Mouse (Mus musculus) left cerebral cortex, adult 8-10 months (tissue): ENCODE results near the gene Arl13b. TPM values are rescaled to one million over a fixed set of nuclear protein-coding genes. Genes with fewer than 3 reads are reported as not detected.
A peak's percentile ranks its signal among the peaks of the same experiment; 100 is the strongest.

Experiments used
- DNase-seq, 2 experiments: peaks; one replicate each; pipeline ENCODE4 v3.0.0; 2022; ENCODE audit warnings: low spot score in 2 of 2
- total RNA-seq, 4 experiments: library from RNA; stranded (reverse); gene quantifications; 2 replicates each; pipeline ENCODE4 v1.2.4; 2022

The Arl13b gene
- 10 to 100 TPM in 3 of 4 experiments, 1 to 10 TPM in 1; 9.3 to 12.4 (median 11.1) TPM for total RNA-seq

DNA sequence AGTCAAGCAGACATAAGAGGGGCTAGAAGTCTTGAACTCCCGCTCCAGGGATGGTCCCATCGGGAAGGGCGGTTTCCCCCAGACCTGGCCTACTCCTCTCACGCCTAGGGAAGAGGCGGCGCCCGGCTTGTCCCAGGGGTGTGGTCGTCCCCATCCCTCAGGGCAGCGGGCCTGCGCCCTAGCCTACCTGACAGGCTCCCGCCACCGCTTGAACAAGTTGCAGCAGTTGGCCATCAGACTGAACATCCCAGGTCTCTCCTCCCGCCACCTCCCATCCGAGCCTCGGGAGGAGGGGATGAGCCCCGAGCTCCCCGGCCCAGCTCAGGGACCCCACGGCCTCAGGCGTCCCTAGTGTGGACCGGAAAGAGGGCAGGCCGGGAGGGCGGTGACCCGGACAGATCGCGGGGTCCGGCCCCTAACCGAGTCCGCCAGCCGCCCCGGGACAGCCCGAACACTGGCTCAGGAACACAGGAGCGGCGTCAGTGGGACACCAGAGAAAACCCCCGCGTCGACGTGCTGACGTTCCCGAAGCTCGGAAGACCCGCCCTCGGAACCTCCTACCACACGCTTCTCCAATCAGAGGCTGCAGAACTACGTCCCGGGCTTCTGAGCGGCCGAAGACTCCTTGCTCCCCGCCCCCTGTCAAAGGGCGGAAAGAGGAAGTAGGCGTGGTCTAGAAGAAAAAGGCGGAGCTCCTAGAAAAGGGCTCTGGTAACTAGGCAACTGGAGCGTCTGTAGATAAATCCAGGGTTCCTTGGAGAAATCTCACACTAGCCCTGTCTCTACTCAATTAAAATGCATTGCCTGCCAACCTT, at the start of gene Arl13b:
TSS of gene Arl13b (minus strand) at position 543 of the 815 bp plus-strand sequence.
- DNase-seq: peak; percentile 68 to 97

DNA sequence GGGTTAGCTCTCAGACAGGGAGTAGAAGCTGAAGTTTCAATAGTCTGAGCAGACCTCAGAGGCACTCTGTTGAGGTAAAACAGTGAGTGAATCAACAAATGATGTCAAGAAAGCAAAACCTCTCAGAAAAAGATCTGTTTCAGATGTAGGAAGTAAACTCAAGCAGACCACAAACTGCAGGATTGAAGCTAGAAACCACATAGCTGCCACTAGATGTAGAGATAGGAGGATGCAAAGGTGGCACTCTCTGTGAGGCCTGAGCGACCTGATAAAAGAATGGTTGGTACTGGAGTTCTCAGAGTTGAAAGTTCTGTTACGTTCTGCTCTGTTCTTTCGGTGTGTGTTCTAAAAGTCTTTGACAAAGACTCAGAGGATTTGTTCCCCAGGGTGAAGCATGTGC, 49.0 kb upstream of the Arl13b start:
- DNase-seq: no peak

DNA sequence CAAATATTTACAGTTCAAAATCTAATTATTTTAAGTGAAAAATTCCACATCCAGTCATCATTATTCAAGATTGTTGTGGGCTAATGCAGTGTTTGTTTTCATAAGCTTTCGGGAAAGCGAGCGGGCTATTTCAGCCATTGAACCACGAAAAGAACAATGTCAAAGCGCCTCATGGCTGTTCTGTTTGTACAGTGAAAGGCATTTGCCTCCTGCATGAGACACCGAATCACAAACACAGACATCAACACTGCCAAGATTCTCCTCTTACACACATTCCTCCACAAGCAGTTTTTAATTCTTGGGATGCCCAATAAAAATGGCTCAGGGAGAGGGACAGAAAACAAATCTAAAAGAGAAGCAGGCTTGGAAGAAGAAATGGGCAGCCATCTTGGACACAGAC, 27.2 kb upstream of the Arl13b start:
- DNase-seq: no peak

DNA sequence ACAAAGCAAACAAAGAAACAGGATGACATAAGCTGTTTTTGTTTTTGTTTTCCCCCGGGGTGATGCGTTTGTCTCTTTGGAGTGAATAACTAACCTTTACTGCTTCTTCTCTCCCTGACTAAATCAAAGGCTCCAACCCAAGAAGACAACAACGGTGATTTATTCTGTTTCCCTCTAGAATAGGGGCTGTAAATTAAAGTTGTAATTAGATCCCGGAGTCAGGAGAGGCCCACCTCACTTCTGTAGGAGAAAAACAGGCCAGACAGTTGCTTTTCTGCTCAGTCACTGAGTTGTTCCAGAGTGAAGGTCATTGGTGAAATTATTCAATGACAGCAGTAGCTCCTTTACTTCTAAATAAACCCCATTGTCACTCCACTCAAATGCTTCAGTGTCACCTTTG, 26.3 kb upstream of the Arl13b start:
- no peak for DNase-seq

DNA sequence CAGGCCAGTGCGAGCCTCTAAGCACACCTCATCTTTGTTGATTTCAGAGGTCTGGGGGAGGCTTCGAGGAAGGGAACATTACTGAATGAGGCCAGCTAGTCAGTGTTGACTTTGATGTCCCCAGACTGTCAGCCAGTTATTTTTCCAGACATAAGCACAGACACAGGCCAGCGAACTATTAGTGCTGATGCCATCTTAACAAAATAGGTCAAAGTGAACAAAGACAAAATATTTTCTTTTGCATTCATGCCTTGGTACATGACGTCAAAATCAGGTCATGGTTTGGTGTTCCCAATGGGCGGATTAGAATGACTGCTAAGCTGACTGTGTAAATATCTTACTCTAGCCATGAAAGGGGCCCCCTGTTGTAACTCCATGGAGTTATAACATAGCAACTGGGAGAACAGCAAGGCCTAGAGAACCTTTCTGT, 25.9 kb upstream of the Arl13b start:
- no peak for DNase-seq

DNA sequence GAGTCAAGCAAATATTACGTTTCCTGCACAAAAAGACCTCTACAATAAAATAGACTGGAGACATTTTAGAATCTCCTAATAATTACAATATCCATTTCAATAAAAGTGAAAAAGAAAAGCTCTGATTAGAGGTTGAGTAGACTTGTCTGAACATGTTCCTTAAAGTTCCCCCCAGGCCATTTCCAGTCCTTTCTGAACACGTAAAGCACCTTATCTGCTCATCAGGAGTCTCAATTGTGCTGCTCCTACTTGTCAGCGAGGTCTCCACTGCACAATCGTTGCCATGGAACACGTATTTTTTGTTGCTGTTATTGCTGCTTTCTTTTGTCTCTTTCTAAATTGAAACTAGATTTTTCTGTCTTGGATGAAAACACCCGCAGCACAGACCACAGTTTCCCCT, 14.6 kb upstream of the Arl13b start:
- no peak for DNase-seq

DNA sequence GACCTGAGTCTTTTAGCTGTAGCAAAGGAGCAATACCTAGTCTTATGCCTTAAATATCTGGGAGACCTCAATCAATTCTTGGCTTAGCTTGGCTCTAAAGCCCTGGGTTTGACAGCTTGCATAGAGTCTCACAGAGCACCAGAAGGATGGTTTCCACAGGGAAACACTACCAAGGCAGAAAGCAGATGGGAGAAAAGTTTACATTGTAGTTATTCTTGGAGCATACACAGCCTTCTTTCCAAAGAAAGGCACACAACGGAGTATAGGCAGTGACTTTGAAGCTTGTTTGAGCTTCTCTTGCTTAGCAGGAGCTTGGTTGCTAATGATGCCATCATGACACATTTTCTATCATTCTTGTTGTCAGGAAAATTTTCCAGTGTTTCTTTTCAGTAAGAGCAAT, 13.3 kb upstream of the Arl13b start:
- no peak for DNase-seq

DNA sequence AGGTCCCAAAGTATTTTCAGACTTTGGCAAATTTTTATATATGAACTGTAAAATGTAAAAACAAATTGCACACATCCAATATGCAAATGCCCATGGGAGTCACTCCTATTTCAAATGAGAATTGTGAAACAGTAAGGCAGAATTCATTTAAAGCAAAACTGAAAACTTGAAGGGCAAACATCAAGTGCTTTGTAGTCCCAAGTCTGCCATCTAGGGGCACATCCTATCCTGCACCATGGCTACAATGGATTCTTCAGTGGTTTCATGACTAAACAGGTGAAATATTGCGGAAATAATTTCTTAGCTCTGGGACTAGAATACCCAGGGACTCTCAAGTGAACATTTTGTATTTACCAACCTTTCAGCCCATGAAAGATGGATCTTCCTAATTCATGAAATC, 11.2 kb upstream of the Arl13b start:
- DNase-seq: no peak

DNA sequence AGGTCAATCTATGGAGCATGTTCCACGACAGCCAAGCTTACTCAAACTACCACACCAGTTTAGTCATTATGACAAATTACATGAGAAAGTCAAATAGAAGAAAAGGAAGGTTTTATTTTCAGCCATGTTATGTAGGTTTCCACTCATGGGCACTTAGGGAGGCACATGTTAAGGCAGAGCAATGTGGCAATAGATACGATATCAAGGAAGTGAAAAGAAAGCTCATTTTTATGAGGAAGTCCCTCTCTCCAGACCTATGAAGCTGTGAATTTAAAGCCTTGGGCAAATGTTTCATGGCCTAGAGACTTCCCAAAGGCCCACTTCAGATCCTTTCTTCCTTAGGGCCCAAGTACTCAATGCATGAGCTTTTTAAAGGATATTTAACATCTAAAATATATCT, 10.7 kb upstream of the Arl13b start:
- no peak for DNase-seq

DNA sequence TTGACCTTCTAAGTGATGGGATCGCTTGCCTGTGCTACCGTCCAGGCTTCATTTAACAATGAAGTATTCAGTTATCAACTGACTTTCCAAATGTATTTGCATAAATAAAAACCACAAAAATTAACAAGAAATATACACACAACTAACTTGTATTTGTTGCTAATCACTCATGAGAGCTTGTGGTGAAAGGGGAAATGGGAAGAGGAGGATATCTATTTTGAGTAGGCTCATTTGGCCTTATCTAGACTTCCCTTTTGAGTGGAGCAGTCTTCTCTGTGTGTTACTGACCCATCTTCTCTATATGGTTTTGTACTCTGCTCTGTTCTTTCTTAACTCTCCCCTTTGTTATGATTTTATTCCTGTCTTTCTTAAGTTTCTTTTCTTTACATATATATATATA, 9.4 kb upstream of the Arl13b start:
- no peak for DNase-seq

DNA sequence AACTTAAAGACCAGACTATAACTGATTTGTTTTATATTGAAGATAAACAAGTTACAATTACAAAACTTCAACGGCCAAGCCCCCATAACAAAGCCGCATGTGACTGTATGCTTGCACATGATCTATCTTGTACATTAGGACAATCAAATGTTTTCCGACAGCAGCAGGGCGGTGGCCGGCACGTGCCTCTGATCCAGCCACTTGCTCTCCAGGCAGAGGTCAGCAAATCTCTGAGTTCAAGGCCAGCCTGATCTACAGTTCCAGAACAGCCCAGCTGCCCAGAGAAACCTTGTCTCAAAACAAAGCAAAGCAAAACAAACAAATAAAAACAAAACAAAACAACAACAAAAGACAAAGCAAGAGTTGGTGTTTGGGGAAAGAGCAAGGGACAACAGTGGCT, 8.5 kb upstream of the Arl13b start:
- DNase-seq: no peak

DNA sequence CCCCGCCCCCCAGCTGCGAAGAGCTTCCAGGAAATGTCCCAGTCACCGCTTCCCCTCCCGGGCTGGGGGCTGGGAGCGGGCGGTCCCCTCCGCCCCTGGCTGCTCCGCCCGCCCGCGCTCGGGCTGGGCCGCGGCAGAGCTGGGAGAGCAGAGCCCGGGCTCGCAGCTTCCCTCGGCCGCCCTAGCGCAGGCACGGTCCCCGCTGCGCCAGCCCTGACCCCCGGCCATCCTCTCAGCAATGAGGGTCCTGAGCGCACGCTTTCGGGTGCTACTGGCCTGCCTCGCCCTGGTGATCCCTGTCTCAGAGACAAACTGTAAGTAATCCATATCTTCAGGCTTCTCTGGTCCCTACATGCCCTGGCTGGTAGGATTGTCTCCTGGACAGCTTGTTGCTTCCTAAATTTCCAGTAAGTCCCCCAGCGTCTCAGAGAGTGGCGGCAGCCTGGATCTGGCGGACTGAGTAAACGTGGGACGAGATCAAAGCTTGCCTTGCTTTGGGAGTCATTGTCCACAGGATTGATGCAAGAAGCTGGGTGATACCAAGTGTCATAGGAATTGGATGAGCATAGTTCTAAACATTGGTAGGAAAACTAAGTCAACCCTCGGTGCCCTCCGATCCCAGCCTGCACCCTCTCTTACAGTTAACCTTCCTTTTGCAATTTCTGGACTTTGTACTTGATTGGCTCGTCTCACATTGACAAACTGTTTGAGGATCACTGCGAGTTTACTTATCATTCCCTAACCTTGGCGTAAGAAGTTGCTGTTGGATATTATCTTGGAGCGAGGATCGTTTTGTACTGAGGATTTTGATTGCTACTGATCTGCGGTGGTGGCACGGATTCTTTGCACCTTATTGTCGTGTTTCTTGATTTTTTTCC, 7.6 kb upstream of the Arl13b start, which contains the start of gene Pros1:
TSS of gene Pros1 (plus strand) at position 117 of the 878 bp plus-strand sequence.
- DNase-seq: peak in 1 of 2 experiments; percentile 9

DNA sequence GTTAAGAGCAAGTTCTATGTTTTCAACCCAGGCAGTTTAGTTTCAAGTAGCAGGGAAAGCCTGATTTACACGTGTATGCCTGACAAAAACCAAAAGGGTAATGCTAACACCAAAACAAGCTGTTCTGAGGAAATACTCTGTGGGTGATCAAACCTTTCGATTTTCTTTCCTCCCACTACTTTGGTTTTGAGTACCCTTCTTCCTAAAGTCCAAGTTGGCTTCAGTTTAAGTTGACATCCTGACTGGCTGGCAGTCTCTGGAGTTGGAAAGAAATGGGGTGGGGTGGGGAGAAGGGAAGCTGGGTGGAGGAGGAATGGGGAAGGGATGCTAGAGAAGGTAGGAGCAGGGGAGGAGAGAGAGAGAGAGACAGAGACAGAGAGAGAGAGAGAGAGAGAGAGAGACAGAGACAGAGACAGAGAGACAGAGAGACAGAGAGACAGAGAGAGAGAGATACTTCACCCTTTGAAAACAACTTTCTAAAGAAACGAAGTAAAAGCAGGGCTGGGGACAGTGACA, 6.8 kb upstream of the Arl13b start:
- no peak for DNase-seq

DNA sequence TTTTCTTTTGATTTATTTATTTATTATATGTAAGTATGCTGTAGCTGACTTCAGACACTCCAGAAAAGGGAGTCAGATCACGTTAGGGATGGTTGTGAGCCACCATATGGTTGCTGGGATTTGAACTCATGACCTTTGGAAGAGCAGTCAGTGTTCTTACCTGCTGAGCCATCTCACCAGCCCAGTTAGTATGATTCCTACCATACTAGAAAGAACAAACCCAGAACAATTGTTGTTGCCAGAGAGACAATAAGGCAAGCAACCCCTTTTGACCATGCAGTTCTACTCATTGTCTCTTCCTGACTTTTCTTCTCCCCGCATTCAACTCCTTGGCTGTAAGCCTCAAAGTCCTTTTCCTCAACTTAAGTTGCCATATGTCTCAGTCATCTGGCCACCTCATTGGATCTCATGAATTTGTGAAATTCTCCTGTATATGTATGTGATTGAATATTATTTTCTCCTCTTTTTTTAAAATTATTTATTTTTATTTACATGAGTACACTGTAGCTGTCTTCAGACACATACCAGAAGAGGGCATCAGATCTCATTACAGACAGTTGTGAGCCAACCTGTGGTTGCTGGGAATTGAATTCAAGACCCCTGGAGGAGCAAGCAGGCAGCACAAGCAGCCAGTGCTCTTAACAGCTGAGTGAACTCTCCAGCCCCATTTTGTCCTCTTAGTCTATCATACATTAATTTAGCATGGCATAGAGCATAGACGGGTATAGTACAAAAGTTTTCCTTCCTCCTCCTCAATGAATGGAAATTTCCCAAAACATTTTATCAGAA, 5.8 kb upstream of the Arl13b start:
- DNase-seq: no peak

DNA sequence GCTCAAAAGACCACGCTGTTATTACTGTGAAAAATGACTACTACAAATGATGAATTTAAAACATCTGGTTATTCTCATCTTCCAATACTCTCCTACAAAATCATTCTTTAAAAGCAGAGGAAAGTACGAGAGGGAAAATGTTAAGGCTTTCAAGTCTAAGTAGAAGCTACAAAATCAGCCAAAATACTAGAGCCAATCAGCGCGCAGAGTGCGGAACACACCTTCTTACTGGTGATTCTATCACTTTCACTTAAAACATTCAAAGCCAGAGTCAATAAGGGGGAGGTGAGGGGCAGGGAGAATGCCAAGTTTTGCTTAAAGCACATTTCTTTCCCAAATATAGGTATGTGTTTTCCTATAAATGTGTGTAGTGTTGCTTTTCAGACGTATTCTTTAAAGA, 1.5 kb downstream of the Arl13b start:
- DNase-seq: no peak

DNA sequence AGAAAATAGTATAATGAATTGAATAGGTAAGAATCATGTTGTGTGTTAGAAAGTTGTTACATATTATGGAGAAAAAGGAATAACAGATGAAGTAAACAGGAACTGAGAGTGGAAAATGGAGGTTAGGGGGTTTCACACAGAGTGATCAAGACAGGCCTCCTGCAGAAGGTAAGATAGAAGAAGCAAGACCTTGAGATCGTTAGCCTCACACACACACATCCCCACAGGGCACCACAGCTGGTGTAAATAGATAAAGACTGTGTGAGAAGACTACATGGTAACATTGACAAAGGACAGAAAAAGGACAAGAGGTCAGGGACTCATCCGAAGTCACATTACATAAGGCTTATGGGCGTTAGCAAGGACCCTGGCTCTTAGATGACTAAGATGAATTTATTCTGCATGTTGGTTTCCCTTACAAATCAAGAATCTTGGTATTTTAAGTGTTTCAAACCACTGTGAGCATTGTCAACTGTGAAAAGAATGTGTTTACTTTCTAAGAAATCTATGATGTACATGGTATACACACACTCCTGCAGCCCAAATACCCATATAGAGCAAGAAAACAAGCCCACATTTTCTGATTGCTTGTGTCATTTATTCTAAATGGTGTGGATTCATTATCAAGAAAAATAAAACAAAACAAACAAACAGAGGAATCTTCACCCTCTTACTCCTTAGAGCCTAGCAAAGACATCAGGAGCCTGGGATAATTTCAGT, 12.7 kb downstream of the Arl13b start:
- DNase-seq: no peak

DNA sequence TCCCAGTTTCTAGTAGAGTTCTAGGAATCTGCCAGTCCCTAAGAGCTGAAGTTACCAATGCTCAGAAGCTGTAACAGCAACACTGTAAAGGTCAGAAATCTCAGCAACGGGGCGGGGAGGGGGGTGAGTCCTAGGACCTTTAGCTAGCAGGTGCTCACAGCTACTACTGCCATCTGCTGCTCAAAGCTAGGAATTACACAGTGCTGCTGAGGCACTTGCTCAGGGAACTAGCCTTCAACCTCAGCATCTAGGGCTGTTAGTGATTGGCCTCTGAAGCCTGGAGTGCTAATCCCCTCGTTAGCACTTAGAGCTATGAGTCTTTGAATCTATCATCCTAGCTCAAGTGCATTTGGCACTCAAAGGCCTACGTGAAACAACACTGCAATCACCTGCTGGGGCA, 14.4 kb downstream of the Arl13b start:
- no peak for DNase-seq

DNA sequence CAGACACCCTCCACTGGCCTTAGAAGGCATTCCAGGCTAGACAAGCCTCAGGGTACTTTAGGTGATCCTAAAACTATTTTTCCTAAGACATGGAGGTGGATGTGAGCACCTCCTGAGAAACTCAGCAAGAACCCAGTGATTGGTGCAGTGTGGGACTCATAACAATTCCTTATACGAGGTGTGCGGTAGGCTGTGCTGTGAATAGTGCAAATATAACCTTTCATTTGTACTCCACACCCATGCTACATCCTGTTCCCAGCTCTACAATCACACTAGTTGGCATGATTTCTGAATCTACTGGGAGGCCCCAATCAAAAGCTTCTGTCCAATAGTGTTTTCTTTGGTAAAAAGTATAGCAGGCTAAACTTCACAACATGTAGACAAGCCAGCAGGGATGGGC, 14.8 kb downstream of the Arl13b start:
- DNase-seq: no peak

DNA sequence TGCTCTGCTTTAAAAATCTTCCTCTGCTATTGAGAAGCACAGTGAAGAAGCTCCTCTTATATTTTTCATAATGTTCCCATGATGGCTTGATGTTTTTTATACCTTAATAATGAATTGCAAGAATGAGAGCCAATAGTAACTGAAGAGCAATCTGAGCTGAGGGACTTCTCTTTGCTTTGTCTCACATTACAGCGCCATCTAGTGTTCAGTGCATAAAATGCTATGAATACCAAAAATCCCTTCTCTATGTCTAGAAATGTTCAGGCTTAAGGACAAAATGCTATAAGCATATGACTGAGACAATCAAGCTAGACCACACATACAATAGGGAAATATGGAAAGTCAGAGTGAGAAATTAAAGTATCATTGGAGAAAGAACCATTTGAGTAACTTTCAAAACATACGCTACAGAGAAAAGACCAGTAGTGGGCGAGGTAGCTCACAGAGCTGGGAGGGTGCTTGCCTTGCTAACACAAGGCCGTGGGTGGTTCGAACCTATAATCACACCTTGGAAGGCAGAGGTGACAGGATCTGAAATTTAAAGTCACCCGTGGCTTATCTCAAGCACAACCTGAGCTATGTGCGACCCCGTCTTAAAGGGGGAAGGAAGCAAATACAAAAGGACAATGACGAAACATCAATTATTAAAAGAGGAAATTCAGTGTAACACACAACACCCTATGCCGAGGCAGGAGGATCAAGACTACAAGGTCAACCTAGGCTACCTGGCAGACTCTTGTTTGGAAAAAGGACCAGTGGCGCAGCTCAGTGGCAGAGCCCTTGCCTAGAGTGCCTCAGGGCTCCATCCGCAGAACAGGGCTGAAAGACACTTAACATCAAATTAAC, 20.5 kb downstream of the Arl13b start:
- DNase-seq: no peak

DNA sequence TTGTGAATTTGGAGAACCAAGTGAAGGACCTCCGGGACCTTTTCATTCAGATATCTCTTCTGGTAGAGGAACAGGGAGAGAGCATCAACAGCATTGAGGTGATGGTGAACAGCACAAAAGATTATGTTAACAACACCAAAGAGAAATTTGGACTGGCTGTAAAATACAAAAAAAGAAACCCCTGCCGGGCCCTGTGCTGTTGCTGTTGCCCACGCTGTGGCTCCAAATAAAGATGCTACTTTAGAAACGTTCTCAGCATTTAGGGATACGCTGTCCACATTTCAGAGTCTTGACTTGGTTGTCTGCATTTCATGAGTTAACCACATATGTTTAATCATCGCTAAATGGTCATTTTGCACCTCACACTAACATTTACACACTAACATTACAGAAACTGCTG, 24.4 kb downstream of the Arl13b start:
- no peak for DNase-seq
